Mouse (Mus musculus) left cerebral cortex, adult 2 months (tissue): Measurements from ENCODE around the gene Rhox4e. TPM values are rescaled to one million over a fixed set of nuclear protein-coding genes. Genes with fewer than 3 reads are reported as not detected.
"Not testable (repeated sequence)": the region's sequence is repeated elsewhere in the genome, so short reads cannot be mapped to it uniquely, and the experiment has no call there.

ENCODE experiments used
- DNase-seq, 2 experiments: peaks; one replicate each; pipeline ENCODE4 v3.0.0; 2021 to 2022; ENCODE audit warnings: low spot score in 2 of 2, mixed read lengths in 1 of 2; ENCODE audit errors: extremely low spot score in 1 of 2
- H3K27ac ChIP-seq: fragments of 200-600 bp; 2 replicates; pipeline ENCODE4 v1.8.1; 2022
- H3K4me3 ChIP-seq: fragments of 200-600 bp; 2 replicates; pipeline ENCODE4 v1.8.1; 2022
- intact Hi-C: fragments of 180-260 bp; cut with DNase I; formaldehyde crosslinking; loops from one replicate; pipeline ENCODE4 v1.15.1; 2025
- long read RNA-seq, 2 experiments: library from polyadenylated mRNA; stranded (forward); transcript quantifications; one replicate each; pipeline ENCODE4 v2.0.0; 2021; ENCODE audit warnings: borderline mapping rate in 2 of 2
- total RNA-seq, 2 experiments: library from RNA; stranded (reverse); gene quantifications; 2 replicates each; pipeline ENCODE4 v1.2.3; 2021

The Rhox4e gene
- not detected for total RNA-seq
- long read RNA-seq, experiment 1, result 0 reads
- long read RNA-seq, experiment 2, result 0 reads

GRCm38 (mm10) chrX:37557112-37557511, at the start of gene Rhox4e:
TSS of gene Rhox4e (plus strand) at chrX:37557412.
- intact Hi-C loops, DNase-seq, H3K27ac ChIP-seq, H3K4me3 ChIP-seq: not testable (repeated sequence)

GRCm38 (mm10) chrX:37514059-37514458, 43.2 kb upstream of the Rhox4e start, which contains the start of gene Rhox4d:
TSS of gene Rhox4d (plus strand) at chrX:37514359.
- intact Hi-C loops, H3K4me3 ChIP-seq, DNase-seq, H3K27ac ChIP-seq: not testable (repeated sequence)

- H3K27ac ChIP-seq, intact Hi-C loops, H3K4me3 ChIP-seq, DNase-seq: not testable (repeated sequence)
Measured at GRCm38 (mm10) chrX:37530152-37530551, 27.1 kb upstream of the Rhox4e start, which contains the start of gene Rhox2e. TSS of gene Rhox2e (plus strand) at chrX:37530452.

GRCm38 (mm10) chrX:37541719-37542118, 15.5 kb upstream of the Rhox4e start, which contains the start of gene Rhox3e:
TSS of gene Rhox3e (plus strand) at chrX:37542019.
- DNase-seq, intact Hi-C loops, H3K27ac ChIP-seq, H3K4me3 ChIP-seq: not testable (repeated sequence)

- DNase-seq, H3K4me3 ChIP-seq, intact Hi-C loops, H3K27ac ChIP-seq: not testable (repeated sequence)
Measured at GRCm38 (mm10) chrX:37571105-37571504, 13.9 kb downstream of the Rhox4e start, which contains the start of gene Rhox2f. TSS of gene Rhox2f (plus strand) at chrX:37571405.

GRCm38 (mm10) chrX:37572638-37573037, 15.4 kb downstream of the Rhox4e start:
- H3K27ac ChIP-seq, H3K4me3 ChIP-seq, DNase-seq, intact Hi-C loops: not testable (repeated sequence)

- intact Hi-C loops, H3K4me3 ChIP-seq, DNase-seq, H3K27ac ChIP-seq: not testable (repeated sequence)
Measured at GRCm38 (mm10) chrX:37580692-37581091, 23.5 kb downstream of the Rhox4e start, which contains the start of gene Rhox3f. TSS of gene Rhox3f (plus strand) at chrX:37580992.

GRCm38 (mm10) chrX:37607604-37608003, 50.4 kb downstream of the Rhox4e start, which contains the start of gene Rhox4f:
TSS of gene Rhox4f (minus strand) at chrX:37607704.
- intact Hi-C loops, DNase-seq: not testable (repeated sequence)

More at GRCm38 (mm10) chrX:37607604-37608003, 50.4 kb downstream of the Rhox4e start, which contains the start of gene Rhox4f:
- H3K27ac ChIP-seq, H3K4me3 ChIP-seq: not testable (repeated sequence)

Other genes starting within 250 kb of the Rhox4e start
- not detected for gene Rhox3a2, start 177.4 kb upstream of the Rhox4e start, total RNA-seq
- not detected for gene Rhox4a2, start 166.6 kb upstream of the Rhox4e start, total RNA-seq
- gene Rhox2b, start 145.3 kb upstream of the Rhox4e start, total RNA-seq, result not detected
- not detected for gene Rhox4b, start 124.9 kb upstream of the Rhox4e start, total RNA-seq
- not detected for gene Rhox2c, start 103.7 kb upstream of the Rhox4e start, total RNA-seq
- not detected for gene Rhox3c, start 98.8 kb upstream of the Rhox4e start, total RNA-seq
- gene Rhox4c, start 77.1 kb upstream of the Rhox4e start, total RNA-seq, result not detected
- gene Rhox2d, start 64.0 kb upstream of the Rhox4e start, total RNA-seq, result not detected
- gene Rhox4d, start 43.1 kb upstream of the Rhox4e start, total RNA-seq, result not detected
- gene Rhox2e, start 27.0 kb upstream of the Rhox4e start, total RNA-seq, result not detected
- not detected for gene Rhox3e, start 15.4 kb upstream of the Rhox4e start, total RNA-seq
- gene Rhox2f, start 14.0 kb downstream of the Rhox4e start, total RNA-seq, result not detected
- gene Rhox3f, start 23.6 kb downstream of the Rhox4e start, total RNA-seq, result not detected
- not detected for gene Rhox4f, start 50.3 kb downstream of the Rhox4e start, total RNA-seq
- not detected for gene Rhox3g, start 71.2 kb downstream of the Rhox4e start, total RNA-seq
- gene Rhox2g, start 86.1 kb downstream of the Rhox4e start, total RNA-seq, result not detected
- not detected for gene Rhox4g, start 93.9 kb downstream of the Rhox4e start, total RNA-seq
- not detected for gene Rhox3h, start 111.4 kb downstream of the Rhox4e start, total RNA-seq
- not detected for gene Rhox2h, start 115.9 kb downstream of the Rhox4e start, total RNA-seq
- not detected for gene Rhox5, start 247.4 kb downstream of the Rhox4e start, total RNA-seq